Mouse (Mus musculus) megakaryocyte, embryonic 14.5 days (primary cell): ENCODE results near the gene Unc5c.

Source experiments
- FLI1 ChIP-seq: IDR thresholded peaks from 2 replicates; pipeline ENCODE4 v1.6.1; 2012; ENCODE audit warnings: low read length, inconsistent platforms, mixed read lengths
- GATA1 ChIP-seq: IDR thresholded peaks from 3 replicates; pipeline ENCODE4 v1.6.1; 2012; ENCODE audit warnings: mixed read lengths, low read length, inconsistent platforms, borderline replicate concordance

- no peak for TF ChIP-seq GATA1
- TF ChIP-seq FLI1 = no peak
These were observed 82.4 kb downstream of the Unc5c start for GRCm38 (mm10) chr3:141547341-141547814.
